Comparison of ENCODE assay signal across 8 mouse cellular contexts in the genomic region with DNA sequence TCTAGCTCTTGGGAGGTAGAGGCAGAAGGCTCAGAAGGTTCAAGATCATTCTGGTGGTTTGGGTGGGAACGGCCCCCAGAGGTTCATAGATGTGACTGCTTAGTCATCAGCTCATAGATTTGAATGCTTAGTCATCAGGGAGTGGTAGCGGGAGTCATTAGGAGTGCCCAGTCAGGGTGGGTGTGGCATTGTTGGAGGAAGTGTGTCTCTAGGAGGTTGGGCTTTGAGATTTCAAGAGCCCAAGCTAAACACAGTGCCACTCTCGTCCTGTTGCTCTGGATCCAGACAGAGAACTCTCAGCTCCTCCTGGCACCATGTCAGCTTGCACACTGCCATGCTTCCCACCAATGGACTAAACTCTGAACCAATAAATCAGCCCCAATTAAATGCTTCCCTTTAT. TPM values are rescaled to one million over a fixed set of nuclear protein-coding genes. Genes with fewer than 3 reads are reported as not detected.
A peak's percentile ranks its signal among the peaks of the same experiment; 100 is the strongest.
DNase-seq lines count a peak whose midpoint lies in the region; TF ChIP-seq lines count a peak whose summit lies in the region.

No protein-coding gene starts in this region.

- H3K4me2 ChIP-seq in myocyte (ENCODE audit: low read depth): peak overlapping the region; percentile 78

- no peak overlapping the region for H3K9ac ChIP-seq in heart, adult 2 months (ENCODE audit: low read depth, low read length)

- H3K27me3 ChIP-seq in heart, adult 2 months (ENCODE audit: control insufficient read depth, insufficient read depth, low read length): no peaks in the 10 kb centered on the region
- H3K27me3 ChIP-seq in myocyte (ENCODE audit: control insufficient read depth, insufficient read depth, insufficient read length): no peaks in the 10 kb centered on the region

- H3K36me3 ChIP-seq in heart, adult 2 months (ENCODE audit: control insufficient read depth, insufficient read depth, low read length): peaks cover 12% of the 10 kb centered on the region
- no peaks in the 10 kb centered on the region for H3K36me3 ChIP-seq in myocyte (ENCODE audit: control insufficient read depth, insufficient read depth)

- no peak overlapping the region for H3ac ChIP-seq in myocyte (ENCODE audit: control insufficient read depth, insufficient read length)

- TF ChIP-seq POLR2A in heart, adult 2 months (IDR thresholded peaks at IDR 0.05; ENCODE audit: insufficient read depth, low read depth, low read length): no peak
- TF ChIP-seq POLR2A in myocyte (IDR thresholded peaks at IDR 0.05; ENCODE audit: insufficient read length, low read depth): peak; percentile 36

- H3K27ac ChIP-seq in heart, adult 2 months: peak overlapping the region; percentile 94

- TF ChIP-seq EP300 in heart, adult 2 months (IDR thresholded peaks at IDR 0.05; ENCODE audit: insufficient read depth, low read depth, low read length): no peak

- DNase-seq in heart, adult 2 months: peak; percentile 35 to 58
- DNase-seq in heart, postnatal 36 days: no peak
- DNase-seq in c-Kit-positive CD71-positive TER-119-positive erythroid progenitor cells, embryonic 14.5 days (ENCODE audit: low spot score): peak; percentile 88
- peak; percentile 38 to 46 for DNase-seq in kidney, postnatal 36 days
- DNase-seq in cerebellum, postnatal 14 days: no peak
- DNase-seq in left cerebral cortex, postnatal 25 days (ENCODE audit: low spot score in 2 of 2): no peak
- no peak for DNase-seq in layer of hippocampus, postnatal 10 days (ENCODE audit: low spot score in 2 of 2)

- H3K4me3 ChIP-seq in heart, adult 2 months: no peak overlapping the region
- H3K4me3 ChIP-seq in myocyte: no peak overlapping the region

- intact Hi-C loops in heart, adult 2 months (cut with DNase I): loop anchor here (2.0 kb wide), 1 partner anchor 70 kb away; no protein-coding TSS in a partner anchor
- intact Hi-C loops in heart, postnatal 36 days (cut with DNase I): loop anchor here (2.0 kb wide), 1 partner anchor 22 kb away; no protein-coding TSS in a partner anchor
- intact Hi-C loops in left cerebral cortex, postnatal 25 days (cut with DNase I): no loop called here

- WGBS in heart, adult 2 months: 33% methylated on average over 3 of the region's 3 CpGs

- no peaks in the 10 kb centered on the region for H3K79me2 ChIP-seq in heart, adult 2 months (replicated peaks; ENCODE audit: control insufficient read depth, insufficient read depth, low read length)
- H3K79me2 ChIP-seq in myocyte (ENCODE audit: control insufficient read depth, insufficient read depth): no peaks in the 10 kb centered on the region

- no peak for TF ChIP-seq CTCF in heart, adult 2 months (IDR thresholded peaks at IDR 0.05)

- H3K4me1 ChIP-seq in heart, adult 2 months (ENCODE audit: control insufficient read depth, insufficient read depth, low read length): peaks cover 9% of the 10 kb centered on the region

TF ChIP-seq in myocyte, 11 proteins besides CTCF, POLR2A, EP300 and RAD21:
- TF ChIP-seq MYOD1 (IDR thresholded peaks at IDR 0.05; ENCODE audit: control insufficient read depth in 1 of 3, insufficient read length in 2 of 3, low read depth in 2 of 3) (no peak), USF1 (IDR thresholded peaks at IDR 0.05; ENCODE audit: low read depth) (no peak), SRF (IDR thresholded peaks at IDR 0.05; ENCODE audit: control insufficient read depth, insufficient read length, low read depth) (no peak), E2F4 (IDR thresholded peaks at IDR 0.05; ENCODE audit: insufficient read depth) (no peak), CEBPB (IDR thresholded peaks at IDR 0.05; ENCODE audit: insufficient read depth, poor library complexity, severe bottlenecking) (no peak), MAX (IDR thresholded peaks at IDR 0.05; ENCODE audit: low read depth) (no peak), REST (IDR thresholded peaks at IDR 0.05; ENCODE audit: insufficient read depth, insufficient read length) (no peak), POLR2AphosphoS2 (IDR thresholded peaks at IDR 0.05; ENCODE audit: insufficient read length, low read depth) (no peak), TCF3 (IDR thresholded peaks at IDR 0.05; ENCODE audit: insufficient read length, low read depth) (no peak), TCF12 (IDR thresholded peaks at IDR 0.05; ENCODE audit: insufficient read depth, poor library complexity, severe bottlenecking) (no peak), MYOG (IDR thresholded peaks at IDR 0.05; ENCODE audit: control insufficient read depth in 1 of 3, insufficient read depth in 1 of 3, insufficient read length in 2 of 3, low read depth in 2 of 3) (no peak)

RNA-seq across cellular contexts. Expression of a gene that starts 43.3 kb away (rescaled TPM):
- 1 to 10 TPM; 3.5 to 6.1 TPM for total RNA-seq in heart, adult 2 months (2021)
- polyA plus RNA-seq in heart, adult 2 months (2012; rRNA removed): 4.8 and 5.2 TPM in 2 replicates
- 1 to 10 TPM; 3.5 to 3.6 TPM for total RNA-seq in heart, postnatal 36 days (2021)
- polyA plus RNA-seq in myocyte (2012; fragmentation: generic; extraction: Trizol): 0.16 TPM
- 1 to 10 TPM; 1.8 to 5.8 TPM for total RNA-seq in left cerebral cortex, postnatal 25 days (2021)
- 1 to 10 TPM; 1.3 to 2.8 TPM for total RNA-seq in layer of hippocampus, postnatal 10 days (2021)

Comparison
In these comparisons a context has a peak if more than half of its experiments do, and no peak if none do; other contexts are left out.
1. DNase-seq: peak in heart, adult 2 months (2 of 2), c-Kit-positive CD71-positive TER-119-positive erythroid progenitor cells, embryonic 14.5 days (single experiment) and kidney, postnatal 36 days (2 of 2); none in heart, postnatal 36 days (0 of 2), cerebellum, postnatal 14 days (0 of 2), left cerebral cortex, postnatal 25 days (0 of 2) and layer of hippocampus, postnatal 10 days (0 of 2).